Mouse (Mus musculus) forebrain, embryonic 10.5 days (tissue): ENCODE results near the gene Bbx. TPM values are rescaled to one million over a fixed set of nuclear protein-coding genes. Genes with fewer than 3 reads are reported as not detected.

Source experiments
- DNase-seq: peaks from one replicate; pipeline ENCODE4 v3.0.0-alpha.2; 2017; ENCODE audit warnings: low spot score; ENCODE audit errors: extremely low spot score
- H3K27ac ChIP-seq: fragments of 300-500 bp; sonication (generic); 2 replicates; pipeline ENCODE4 v1.5.1; 2016; ENCODE audit warnings: mild to moderate bottlenecking
- H3K27me3 ChIP-seq: fragments of 300-500 bp; sonication (generic); 2 replicates; pipeline ENCODE4 v1.6.1; 2016; ENCODE audit warnings: mild to moderate bottlenecking; ENCODE audit not compliant: poor library complexity, severe bottlenecking
- H3K36me3 ChIP-seq: fragments of 300-500 bp; sonication (generic); replicated peaks from 2 replicates; pipeline ENCODE4 v1.6.1; 2016; ENCODE audit warnings: mild to moderate bottlenecking, moderate library complexity
- H3K4me1 ChIP-seq: fragments of 300-500 bp; sonication (generic); 2 replicates; pipeline ENCODE4 v1.6.1; 2016
- H3K4me3 ChIP-seq: fragments of 300-500 bp; sonication (generic); 2 replicates; pipeline ENCODE4 v1.5.1; 2016; ENCODE audit warnings: mild to moderate bottlenecking, moderate library complexity
- H3K9me3 ChIP-seq: fragments of 300-500 bp; sonication (generic); 2 replicates; pipeline ENCODE4 v1.6.1; 2016; ENCODE audit warnings: mild to moderate bottlenecking, moderate library complexity
- WGBS: fragments of 180-500 bp; shearing (Covaris S2); methylation state at CpG from one replicate; pipeline ENCODE4 v1.1.7; 2016; 5-methylcytosine and 5-hydroxymethylcytosine counted together
- polyA plus RNA-seq: library from polyadenylated mRNA; unstranded; fragments of >200 nt; fragmentation: Nextera tagmentation; extraction: Ambion mirVana; gene quantifications from 2 replicates; pipeline ENCODE4 v1.2.1, GENCODE M21; 2016

Bbx gene
- polyA plus RNA-seq, 1 experiment from 2014 or later: 39.4 TPM

DNA sequence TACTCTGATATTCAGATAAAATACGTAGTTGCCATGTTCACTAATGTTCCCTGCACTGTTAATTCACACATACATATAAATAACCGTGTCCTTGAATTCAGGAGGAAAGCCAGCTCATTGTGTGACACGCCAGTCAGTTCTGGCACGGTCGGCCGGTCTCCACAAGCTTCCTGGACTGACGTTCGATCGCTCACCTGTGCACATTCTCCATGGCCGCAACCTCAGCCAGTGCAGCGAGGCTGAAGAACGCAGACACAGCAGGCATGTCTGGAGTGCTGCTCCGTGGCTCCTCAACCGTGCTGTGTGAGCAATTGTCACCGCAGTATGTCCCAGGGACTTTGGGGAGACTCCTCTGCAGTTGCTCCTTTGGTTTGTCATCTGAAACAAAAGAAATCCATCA lies 232.0 kb downstream of the Bbx start:
- WGBS: 97% methylated on average over 15 of the region's 15 CpGs
- DNase-seq: no peak
- Histone ChIP-seq H3K27ac (no peak overlapping the region), H3K36me3 (peaks cover 52% of the 10 kb centered on the region), H3K27me3 (no peaks in the 10 kb centered on the region), H3K4me1 (no peaks in the 10 kb centered on the region), H3K4me3 (no peak overlapping the region), H3K9me3 (no peaks in the 10 kb centered on the region)

DNA sequence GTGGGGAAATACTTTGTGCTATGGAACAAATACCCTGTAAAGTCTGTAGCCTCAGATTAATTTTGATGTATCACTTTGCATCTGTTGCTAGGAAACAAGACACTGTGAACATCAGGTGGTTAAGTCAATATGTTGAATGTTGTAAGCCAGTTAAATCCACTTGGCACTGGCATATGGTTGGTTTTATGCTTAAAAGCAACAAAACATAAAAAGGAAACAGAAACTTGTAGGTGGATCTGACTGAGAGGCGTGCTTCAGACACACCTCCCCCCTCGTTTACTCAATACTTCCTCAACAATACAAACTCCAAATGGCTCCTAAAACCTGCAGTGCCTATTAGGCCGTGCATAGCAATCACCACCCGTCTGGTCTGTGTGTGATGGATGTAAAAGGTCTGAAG lies 236.1 kb downstream of the Bbx start:
- peaks cover 45% of the 10 kb centered on the region for H3K36me3 ChIP-seq
- no peak overlapping the region for H3K4me3 ChIP-seq
- DNase-seq: no peak
- no peaks in the 10 kb centered on the region for H3K4me1 ChIP-seq
- no peaks in the 10 kb centered on the region for H3K27me3 ChIP-seq
- H3K9me3 ChIP-seq: no peaks in the 10 kb centered on the region
- 71% methylated on average over 4 of the region's 4 CpGs for WGBS
- no peak overlapping the region for H3K27ac ChIP-seq

DNA sequence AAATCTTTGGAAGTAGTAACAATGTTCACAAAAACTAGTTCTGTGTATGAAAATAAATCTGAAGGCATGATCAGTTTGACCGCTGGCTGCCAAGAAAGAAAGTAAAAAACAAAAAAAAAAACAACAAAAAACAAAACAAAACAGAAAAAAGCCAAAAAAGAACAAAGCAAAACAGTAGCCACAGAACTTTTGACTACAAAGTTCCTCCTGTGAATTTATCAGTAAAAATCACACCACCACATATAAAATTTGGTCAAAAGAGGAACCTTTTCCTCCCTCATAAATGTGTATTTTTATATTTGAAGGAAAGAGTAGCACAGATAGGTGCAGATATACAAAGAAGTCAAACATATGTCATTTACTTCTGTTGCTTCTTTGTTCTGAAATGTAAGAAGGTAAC lies 239.6 kb downstream of the Bbx start:
- no peaks in the 10 kb centered on the region for H3K27me3 ChIP-seq
- no peak for DNase-seq
- peaks cover 9% of the 10 kb centered on the region; the same call in 1 of the 2 replicates for H3K4me1 ChIP-seq
- no peak overlapping the region for H3K27ac ChIP-seq
- H3K4me3 ChIP-seq: no peak overlapping the region
- peaks cover 18% of the 10 kb centered on the region for H3K36me3 ChIP-seq
- WGBS: 93% methylated on average over 1 of the region's 1 CpGs
- H3K9me3 ChIP-seq: no peaks in the 10 kb centered on the region

DNA sequence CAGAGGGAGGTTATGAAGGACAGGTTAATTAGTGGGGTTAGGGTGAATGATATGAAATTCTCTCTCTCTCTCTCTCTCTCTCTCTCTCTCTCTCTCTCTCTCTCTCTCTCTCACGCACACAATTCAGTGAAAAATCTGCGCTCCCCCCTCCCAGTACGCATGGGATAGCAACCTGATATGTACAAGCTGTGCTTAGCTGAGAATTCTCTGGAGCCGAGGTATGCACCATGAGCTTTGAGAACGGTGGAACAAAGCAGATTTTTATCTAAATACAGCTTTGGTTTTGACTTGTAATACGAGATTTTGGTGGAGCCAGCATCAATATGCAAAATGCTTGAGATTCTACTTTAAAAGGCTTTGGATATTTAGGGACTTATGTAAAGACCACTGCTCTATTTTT lies 243.1 kb downstream of the Bbx start:
- no peaks in the 10 kb centered on the region for H3K27me3 ChIP-seq
- H3K4me3 ChIP-seq: no peak overlapping the region
- no peaks in the 10 kb centered on the region for H3K9me3 ChIP-seq
- peaks cover 26% of the 10 kb centered on the region for H3K4me1 ChIP-seq
- H3K36me3 ChIP-seq: peaks cover 11% of the 10 kb centered on the region
- H3K27ac ChIP-seq: no peak overlapping the region
- WGBS: 66% methylated on average over 6 of the region's 6 CpGs
- DNase-seq: no peak

DNA sequence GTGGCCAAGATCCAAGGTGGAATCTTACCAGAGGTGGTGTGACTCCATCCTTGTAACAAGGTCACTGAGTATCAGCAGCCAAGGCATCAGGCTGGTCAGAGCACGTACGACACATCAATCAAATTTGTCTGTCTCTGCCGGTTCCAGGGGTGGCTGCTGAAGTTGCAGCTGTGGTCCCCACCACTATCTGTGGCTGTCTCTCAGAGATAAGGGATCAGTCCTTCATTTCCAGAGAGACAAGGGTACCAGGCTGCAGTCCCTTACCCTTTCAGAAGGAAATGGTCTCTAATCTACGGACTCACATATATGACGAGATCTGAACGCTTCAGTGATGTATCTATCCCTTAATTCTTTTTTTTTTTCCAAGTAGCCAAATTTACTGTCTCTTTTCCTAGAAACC lies 245.6 kb downstream of the Bbx start:
- Histone ChIP-seq H3K27ac (no peak overlapping the region), H3K4me3 (no peak overlapping the region), H3K9me3 (no peaks in the 10 kb centered on the region), H3K36me3 (no peaks in the 10 kb centered on the region), H3K27me3 (no peaks in the 10 kb centered on the region), H3K4me1 (peaks cover 29% of the 10 kb centered on the region)
- no peak for DNase-seq
- WGBS: 87% methylated on average over 6 of the region's 6 CpGs

DNA sequence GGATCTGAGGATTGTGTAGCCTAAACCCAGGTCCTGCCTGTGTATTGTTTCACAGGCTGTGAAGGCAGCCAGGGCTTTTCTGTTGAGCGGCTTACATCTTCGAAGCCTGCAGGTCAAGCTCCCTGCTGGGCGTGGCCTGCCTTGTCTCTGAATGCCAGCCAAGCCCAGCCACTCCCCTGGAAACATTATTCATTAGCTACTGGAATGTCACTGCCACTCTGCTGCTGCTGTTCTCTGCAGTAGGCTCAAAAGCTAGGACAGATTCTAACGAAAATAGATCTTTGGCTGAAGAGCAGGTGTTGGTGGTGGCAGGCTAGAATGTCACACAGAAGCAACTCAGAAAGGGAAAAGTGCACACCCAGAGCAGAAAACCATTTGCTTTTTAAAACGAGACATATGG lies 247.1 kb downstream of the Bbx start:
- WGBS: 14% methylated on average over 5 of the region's 5 CpGs
- H3K4me1 ChIP-seq: peaks cover 29% of the 10 kb centered on the region
- H3K36me3 ChIP-seq: no peaks in the 10 kb centered on the region
- no peaks in the 10 kb centered on the region for H3K27me3 ChIP-seq
- peak; percentile 63 for DNase-seq
- H3K9me3 ChIP-seq: no peaks in the 10 kb centered on the region
- peak overlapping the region; percentile 6; the same call in 1 of the 2 replicates for H3K27ac ChIP-seq
- H3K4me3 ChIP-seq: no peak overlapping the region

DNA sequence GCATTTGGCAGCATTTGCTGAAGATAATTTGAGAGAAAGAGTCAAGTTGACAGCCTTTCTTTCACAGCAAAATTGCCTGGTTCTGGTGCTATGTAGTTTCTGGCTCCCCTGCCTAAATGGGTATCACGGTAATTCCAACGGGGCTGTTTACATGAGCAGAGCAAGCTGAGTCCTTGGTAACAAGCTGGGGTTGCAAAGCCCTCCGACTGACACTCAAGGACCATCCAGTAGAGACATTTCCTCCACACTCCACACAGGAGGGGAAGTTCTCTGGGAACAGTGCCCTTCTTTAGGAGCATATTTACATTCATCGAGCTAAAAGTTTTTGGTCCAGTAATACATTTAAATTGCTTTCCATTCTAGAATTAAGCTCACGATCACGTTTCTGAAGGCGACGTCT lies 249.2 kb downstream of the Bbx start:
- H3K4me1 ChIP-seq: peaks cover 20% of the 10 kb centered on the region
- WGBS: 83% methylated on average over 8 of the region's 8 CpGs

DNA sequence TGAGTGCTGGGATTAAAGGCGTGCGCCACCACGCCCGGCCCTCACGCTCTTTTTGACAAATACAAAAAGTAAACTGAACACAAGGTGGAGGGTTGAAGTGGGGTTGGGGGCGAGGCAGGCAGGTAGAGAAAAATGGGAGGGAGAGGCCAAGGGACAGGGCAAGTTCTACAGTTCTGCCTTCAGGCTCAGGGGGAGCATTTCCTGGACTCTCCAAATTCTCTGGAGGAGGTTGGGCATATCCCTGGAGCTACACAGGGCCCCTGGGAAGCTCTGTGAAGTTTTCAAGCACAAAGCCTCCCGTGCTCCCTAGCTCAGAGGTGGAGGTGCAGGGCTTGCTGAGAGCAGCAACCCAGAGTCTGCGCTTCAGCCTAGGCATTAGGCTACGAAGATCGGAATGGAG lies 249.6 kb downstream of the Bbx start:
- Histone ChIP-seq H3K27ac (no peak overlapping the region), H3K36me3 (no peaks in the 10 kb centered on the region), H3K27me3 (no peaks in the 10 kb centered on the region), H3K4me3 (no peak overlapping the region), H3K9me3 (no peaks in the 10 kb centered on the region), H3K4me1 (peaks cover 20% of the 10 kb centered on the region)
- no peak for DNase-seq
- 89% methylated on average over 10 of the region's 10 CpGs for WGBS

More for the DNA sequence above, 249.2 kb downstream of the Bbx start:
- H3K27ac ChIP-seq: no peak overlapping the region
- H3K4me3 ChIP-seq: no peak overlapping the region
- no peaks in the 10 kb centered on the region for H3K9me3 ChIP-seq
- no peaks in the 10 kb centered on the region for H3K36me3 ChIP-seq
- no peaks in the 10 kb centered on the region for H3K27me3 ChIP-seq
- DNase-seq: no peak

DNA sequence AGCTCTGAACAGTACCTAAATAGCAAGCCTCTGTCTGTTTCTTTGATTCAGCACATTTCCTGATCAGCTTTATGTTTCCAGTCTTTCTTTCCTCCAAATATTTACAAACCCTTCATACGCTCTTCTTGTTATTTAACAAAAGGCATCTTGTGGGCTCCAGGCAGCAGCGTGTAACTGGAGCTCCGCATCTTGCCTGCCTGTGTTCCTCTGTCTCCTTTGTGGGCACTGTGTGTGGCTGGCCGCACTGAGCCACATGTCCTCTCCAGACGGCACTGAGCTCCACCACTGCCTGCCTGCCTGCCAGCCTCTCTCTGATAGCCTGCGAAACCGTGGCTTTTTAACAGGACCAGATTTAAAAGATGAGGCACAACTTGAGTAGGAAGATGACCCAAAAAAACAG lies 259.4 kb downstream of the Bbx start:
- no peak overlapping the region for H3K27ac ChIP-seq
- no peaks in the 10 kb centered on the region for H3K36me3 ChIP-seq
- WGBS: 53% methylated on average over 7 of the region's 7 CpGs
- H3K4me1 ChIP-seq: peaks cover 7% of the 10 kb centered on the region; the same call in 1 of the 2 replicates
- no peaks in the 10 kb centered on the region for H3K27me3 ChIP-seq
- H3K4me3 ChIP-seq: no peak overlapping the region
- no peak for DNase-seq
- H3K9me3 ChIP-seq: no peaks in the 10 kb centered on the region

DNA sequence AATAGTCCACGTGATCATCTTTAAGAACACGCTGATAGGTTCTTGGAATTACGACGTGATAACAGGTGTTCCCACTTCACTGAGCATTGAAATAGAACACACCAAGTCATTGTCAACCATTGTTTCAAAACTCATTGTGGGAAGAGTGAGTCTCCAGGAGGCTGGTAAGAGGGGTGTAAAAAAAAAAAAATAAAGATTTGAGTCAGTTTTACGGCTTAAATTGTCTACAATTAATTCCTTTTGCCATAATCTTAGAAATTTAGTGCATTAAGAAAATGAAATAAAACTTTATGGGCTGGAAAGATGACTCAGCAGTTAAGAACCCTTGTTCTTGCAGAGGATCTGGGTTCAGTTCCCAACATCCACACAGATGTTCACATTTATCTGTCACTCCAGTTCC lies 261.4 kb downstream of the Bbx start:
- DNase-seq: no peak
- 93% methylated on average over 5 of the region's 5 CpGs for WGBS
- H3K36me3 ChIP-seq: no peaks in the 10 kb centered on the region
- no peaks in the 10 kb centered on the region for H3K27me3 ChIP-seq
- no peaks in the 10 kb centered on the region for H3K9me3 ChIP-seq
- H3K27ac ChIP-seq: no peak overlapping the region
- H3K4me1 ChIP-seq: peaks cover 9% of the 10 kb centered on the region; the same call in 1 of the 2 replicates
- no peak overlapping the region for H3K4me3 ChIP-seq

DNA sequence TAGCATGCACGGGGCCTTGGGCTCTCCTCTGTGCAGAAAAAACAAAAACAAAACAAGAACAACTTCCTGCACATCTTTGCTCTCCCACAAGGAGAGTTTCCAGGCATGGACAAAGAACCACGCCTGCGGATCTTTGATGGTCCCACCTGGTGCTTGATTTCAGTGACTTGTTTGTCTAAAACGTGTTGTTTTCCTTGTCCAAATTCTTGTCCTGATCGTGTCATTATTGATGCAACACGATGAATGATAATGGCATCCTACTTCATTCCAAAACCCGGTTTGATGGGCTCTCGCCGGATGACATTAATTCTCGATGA lies 264.2 kb downstream of the Bbx start:
- peaks cover 17% of the 10 kb centered on the region for H3K4me1 ChIP-seq
- no peaks in the 10 kb centered on the region for H3K9me3 ChIP-seq
- DNase-seq: no peak
- H3K36me3 ChIP-seq: no peaks in the 10 kb centered on the region
- no peaks in the 10 kb centered on the region for H3K27me3 ChIP-seq
- WGBS: 90% methylated on average over 10 of the region's 10 CpGs
- no peak overlapping the region for H3K4me3 ChIP-seq
- no peak overlapping the region for H3K27ac ChIP-seq

DNA sequence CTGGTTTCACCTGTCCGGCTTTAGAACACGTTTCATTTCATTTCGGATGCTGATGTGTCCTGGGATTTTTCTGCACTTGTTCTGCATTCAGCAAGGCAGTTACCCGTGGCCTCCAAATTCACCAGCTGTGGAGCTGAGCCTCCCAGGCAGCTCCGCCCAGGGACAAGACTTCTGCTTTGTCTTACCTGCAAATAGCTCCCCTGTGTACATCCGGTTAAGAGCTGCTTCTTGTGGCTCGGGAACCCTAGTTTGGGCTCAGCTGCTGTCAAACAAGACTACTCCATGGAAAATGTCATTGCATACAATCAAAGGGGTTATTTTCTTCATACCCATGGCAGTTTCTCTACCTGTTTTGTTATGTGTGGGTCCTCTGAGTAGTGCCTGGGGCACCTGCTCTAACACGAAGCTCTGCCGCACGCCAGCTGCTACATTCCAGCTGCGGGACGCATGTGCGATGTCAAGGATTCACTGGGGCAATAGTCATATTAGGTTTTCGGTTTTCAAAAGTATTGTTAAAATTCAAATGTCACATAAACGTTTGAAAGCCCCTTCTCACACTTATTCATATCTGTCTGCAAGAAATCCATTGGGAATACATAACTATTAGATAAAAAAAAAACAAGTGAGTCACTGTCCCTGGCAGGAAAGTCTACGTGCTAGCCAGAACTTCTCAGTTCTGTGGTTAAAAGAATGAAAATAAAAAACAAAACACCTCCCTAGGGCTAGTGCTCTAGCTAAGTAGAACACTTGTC lies 264.8 kb downstream of the Bbx start:
- peaks cover 12% of the 10 kb centered on the region for H3K4me1 ChIP-seq
- no peak overlapping the region for H3K27ac ChIP-seq
- WGBS: 84% methylated on average over 16 of the region's 16 CpGs
- H3K36me3 ChIP-seq: no peaks in the 10 kb centered on the region
- H3K4me3 ChIP-seq: no peak overlapping the region
- H3K9me3 ChIP-seq: no peaks in the 10 kb centered on the region
- H3K27me3 ChIP-seq: no peaks in the 10 kb centered on the region
- DNase-seq: no peak

DNA sequence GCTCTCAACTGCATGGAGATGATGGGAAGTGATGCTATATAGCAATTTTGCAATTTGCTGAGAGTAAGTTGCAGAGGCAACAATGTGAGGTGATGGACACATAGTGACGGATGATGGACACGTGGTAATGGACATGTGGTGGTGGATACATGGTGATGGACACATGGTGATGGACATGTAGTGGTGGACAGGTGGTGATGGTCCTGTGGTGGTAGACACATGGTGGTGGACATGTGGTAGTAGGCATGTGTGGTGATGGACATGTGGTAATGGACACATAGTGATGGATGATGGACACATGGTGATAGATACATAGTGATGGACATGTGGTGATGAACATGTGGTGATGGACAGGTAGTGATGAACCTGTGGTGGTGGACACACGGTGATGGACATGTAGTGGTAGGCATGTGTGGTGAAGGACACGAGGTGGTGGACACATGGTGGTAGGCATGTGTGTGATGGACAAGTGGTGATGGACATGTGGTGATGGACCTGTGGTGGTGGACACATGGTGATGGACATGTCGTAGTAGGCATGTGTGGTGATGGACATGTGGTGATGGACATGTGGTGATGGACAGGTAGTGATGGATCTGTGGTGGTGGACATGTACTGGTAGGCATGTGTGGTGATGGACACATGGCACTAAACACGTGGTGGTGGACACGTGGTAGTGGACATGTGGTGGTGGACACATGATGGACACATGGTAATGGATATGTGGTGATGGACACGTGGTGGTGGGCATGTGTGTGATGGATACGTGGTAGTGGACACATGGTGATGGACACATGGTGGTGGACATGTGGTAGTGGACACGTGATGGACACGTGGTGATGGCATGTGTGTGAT lies 271.5 kb downstream of the Bbx start:
- Histone ChIP-seq H3K27me3 (no peaks in the 10 kb centered on the region), H3K36me3 (no peaks in the 10 kb centered on the region), H3K4me3 (no peak overlapping the region), H3K4me1 (peaks cover 9% of the 10 kb centered on the region; the same call in 1 of the 2 replicates), H3K27ac (no peak overlapping the region), H3K9me3 (no peaks in the 10 kb centered on the region)
- 92% methylated on average over 11 of the region's 11 CpGs for WGBS
- DNase-seq: no peak
